ENCODE assay signal across 11 mouse cellular contexts in genomic region chr2:102252651-102253050, GRCm38 (mm10).
DNase-seq lines count a peak whose midpoint lies in the region; ATAC-seq and TF ChIP-seq lines count a peak whose summit lies in the region.
"Had no signal": no experiment of that assay in that cellular context is flagged by ENCODE, and none has a peak within 500 bp of the region (broad histone marks: within the 10 kb centered on the region; RNA-seq: fewer than 3 reads in every experiment).

No protein-coding gene starts in this region.

- no peak overlapping the region for H3K27ac ChIP-seq in heart, embryonic 14.5 days (replicated peaks in 1 of 2; ENCODE audit: control insufficient read depth in 1 of 2, insufficient read depth in 1 of 2, low read depth in 2 of 2, low read length in 2 of 2)
- H3K27ac ChIP-seq in stomach, embryonic 16.5 days (ENCODE audit: low read length) = no peak overlapping the region
- no peak overlapping the region for H3K27ac ChIP-seq in stomach, postnatal 0 days (replicated peaks)
- H3K27ac ChIP-seq: macrophage had no signal

- H3K4me3 ChIP-seq in heart, embryonic 14.5 days (ENCODE audit: control insufficient read depth in 1 of 2, insufficient read depth in 1 of 2, low read depth in 1 of 2, low read length in 2 of 2) = no peak overlapping the region
- no peak overlapping the region for H3K4me3 ChIP-seq in stomach, embryonic 16.5 days (replicated peaks; ENCODE audit: low read length)
- no peak overlapping the region for H3K4me3 ChIP-seq in stomach, postnatal 0 days (ENCODE audit: low read depth, low read length)
- H3K4me3 ChIP-seq: myocyte had no signal

- H3K27me3 ChIP-seq in heart, embryonic 14.5 days (ENCODE audit: control insufficient read depth, insufficient read depth, low read length) = peaks cover 17% of the 10 kb centered on the region
- H3K27me3 ChIP-seq in stomach, embryonic 16.5 days (ENCODE audit: control insufficient read depth, insufficient read depth, low read length) = no peaks in the 10 kb centered on the region; the same call in 1 of the 2 replicates
- H3K27me3 ChIP-seq in stomach, postnatal 0 days (ENCODE audit: control insufficient read depth, insufficient read depth, low read length) = no peaks in the 10 kb centered on the region

- no peaks in the 10 kb centered on the region for H3K9me3 ChIP-seq in heart, embryonic 14.5 days (ENCODE audit: control insufficient read depth, low read length)
- H3K9me3 ChIP-seq in stomach, embryonic 16.5 days (replicated peaks; ENCODE audit: control insufficient read depth, low read length) = no peaks in the 10 kb centered on the region
- no peaks in the 10 kb centered on the region for H3K9me3 ChIP-seq in stomach, postnatal 0 days (ENCODE audit: control insufficient read depth, low read length)

- peak; percentile 76; the same call in 1 of the 2 replicates for ATAC-seq in heart, embryonic 14.5 days (ENCODE audit: insufficient number of reproducible peaks, insufficient read depth, low FRiP score, low read depth)
- peak; percentile 47; the same call in 1 of the 2 replicates for ATAC-seq in stomach, embryonic 16.5 days (ENCODE audit: insufficient read depth, low FRiP score)
- no peak for ATAC-seq in stomach, postnatal 0 days (ENCODE audit: low FRiP score, low TSS enrichment)
- ATAC-seq in monocyte, adult 5-6 weeks (replicated peaks; ENCODE audit: insufficient number of reproducible peaks, low FRiP score, low TSS enrichment, poor library complexity, severe bottlenecking) = no peak

- DNase-seq in heart, adult 9 months (ENCODE audit: low spot score in 2 of 2) = no peak
- DNase-seq in stomach, postnatal 0 days (ENCODE audit: low spot score) = no peak
- DNase-seq in adrenal gland, postnatal 25 days = peak; percentile 21
- DNase-seq in telencephalon, adult 2 months (ENCODE audit: low read depth, low spot score) = peak; percentile 53
- DNase-seq: heart, adult 18-20 months had no signal

- TF ChIP-seq EP300 in stomach, postnatal 0 days (optimal IDR thresholded peaks at IDR 0.05) = no peak

- H3K4me2 ChIP-seq in heart, embryonic 14.5 days (ENCODE audit: low read length) = no peak overlapping the region
- H3K4me2 ChIP-seq in stomach, embryonic 16.5 days (ENCODE audit: low read depth, low read length) = no peak overlapping the region
- H3K4me2 ChIP-seq in stomach, postnatal 0 days (replicated peaks; ENCODE audit: low read depth) = no peak overlapping the region
- H3K4me2 ChIP-seq: liver, embryonic 11.5 days had no signal

- H3K36me3 ChIP-seq in heart, embryonic 14.5 days (ENCODE audit: control insufficient read depth, insufficient read depth, low read length) = no peaks in the 10 kb centered on the region
- no peaks in the 10 kb centered on the region for H3K36me3 ChIP-seq in stomach, embryonic 16.5 days (ENCODE audit: control insufficient read depth, insufficient read depth, low read length)
- no peaks in the 10 kb centered on the region for H3K36me3 ChIP-seq in stomach, postnatal 0 days (ENCODE audit: control insufficient read depth, insufficient read depth, low read length)

- peaks cover 5 to 6% of the 10 kb centered on the region in 2 experiments for H3K4me1 ChIP-seq in heart, embryonic 14.5 days (ENCODE audit: control insufficient read depth in 2 of 2, insufficient read depth in 2 of 2, low read length in 2 of 2)
- peaks cover 2% of the 10 kb centered on the region; the same call in 1 of the 2 replicates for H3K4me1 ChIP-seq in stomach, embryonic 16.5 days (ENCODE audit: control insufficient read depth, insufficient read depth, low read length)
- no peaks in the 10 kb centered on the region for H3K4me1 ChIP-seq in stomach, postnatal 0 days (replicated peaks; ENCODE audit: control insufficient read depth, insufficient read depth)

- no peak for TF ChIP-seq CTCF in stomach, postnatal 0 days (IDR thresholded peaks at IDR 0.05; ENCODE audit: low read depth)

- 23% methylated on average over 4 of the region's 4 CpGs for WGBS in heart, embryonic 14.5 days
- WGBS in stomach, embryonic 16.5 days = 58% methylated on average over 4 of the region's 4 CpGs
- WGBS in stomach, postnatal 0 days = 47% methylated on average over 4 of the region's 4 CpGs

- no peak overlapping the region for H3K9ac ChIP-seq in heart, embryonic 14.5 days (ENCODE audit: low read length)
- no peak overlapping the region for H3K9ac ChIP-seq in stomach, embryonic 16.5 days (ENCODE audit: low read length)
- no peak overlapping the region for H3K9ac ChIP-seq in stomach, postnatal 0 days (ENCODE audit: low read length)

Comparison
In these comparisons a context has a peak if more than half of its experiments do, and no peak if none do; other contexts are left out.
1. ATAC-seq: peak in heart, embryonic 14.5 days (single experiment) and stomach, embryonic 16.5 days (single experiment); none in stomach, postnatal 0 days (single experiment) and monocyte, adult 5-6 weeks (single experiment).
2. DNase-seq: peak in adrenal gland, postnatal 25 days (single experiment) and telencephalon, adult 2 months (single experiment); none in heart, adult 9 months (0 of 2) and stomach, postnatal 0 days (single experiment).